Mouse (Mus musculus): Measurements from ENCODE around the gene Rpl36a-ps1. TPM values are rescaled to one million over a fixed set of nuclear protein-coding genes. Genes with fewer than 3 reads are reported as not detected.
"Not testable (repeated sequence)": the region's sequence is repeated elsewhere in the genome, so short reads cannot be mapped to it uniquely, and the experiment has no call there.

Gene Rpl36a-ps1
- total RNA-seq (2021) = 1 to 10 TPM; 3.8 to 7.0 TPM
- long read RNA-seq, experiment 1, transcript Rpl36a-ps1-201 (1 exons, 449 nt) = major isoform, 16 of 16 reads
- long read RNA-seq, experiment 1, partial matches to known transcripts = 0 of 16 reads
- long read RNA-seq, experiment 1, other reads (novel, unspliced or antisense) = 0 of 16 reads
- long read RNA-seq, experiment 2, partial matches to known transcripts = 0 of 4 reads
- long read RNA-seq, experiment 2, other reads (novel, unspliced or antisense) = 0 of 4 reads

GRCm38 (mm10) chr14:98994218-98994617 is at the start of gene Rpl36a-ps1:
Rpl36a-ps1 (minus strand) TSS chr14:98994318.
- no peak for DNase-seq

GRCm38 (mm10) chr14:99043499-99043898 is 49.4 kb upstream of the Rpl36a-ps1 start:
- DNase-seq = no peak

GRCm38 (mm10) chr14:99041416-99041815 is 47.3 kb upstream of the Rpl36a-ps1 start:
- DNase-seq = no peak

- not testable (repeated sequence) for DNase-seq
Observed at GRCm38 (mm10) chr14:99039308-99039707, 45.2 kb upstream of the Rpl36a-ps1 start.

- DNase-seq = no peak
Observed at GRCm38 (mm10) chr14:99037703-99038102, 43.6 kb upstream of the Rpl36a-ps1 start.

GRCm38 (mm10) chr14:99036039-99036438 is 41.9 kb upstream of the Rpl36a-ps1 start:
- DNase-seq = no peak

GRCm38 (mm10) chr14:99034851-99035250 is 40.7 kb upstream of the Rpl36a-ps1 start:
- DNase-seq = not testable (repeated sequence)

GRCm38 (mm10) chr14:99032596-99032995 is 38.5 kb upstream of the Rpl36a-ps1 start:
- no peak for DNase-seq

GRCm38 (mm10) chr14:99031337-99031873 is 37.3 kb upstream of the Rpl36a-ps1 start:
- no peak for DNase-seq

GRCm38 (mm10) chr14:99029987-99030386 is 35.9 kb upstream of the Rpl36a-ps1 start:
- no peak for DNase-seq

- no peak for DNase-seq
Observed at GRCm38 (mm10) chr14:99022346-99023086, 28.4 kb upstream of the Rpl36a-ps1 start.

- no peak for DNase-seq
Observed at GRCm38 (mm10) chr14:99019136-99019808, 25.2 kb upstream of the Rpl36a-ps1 start.

- no peak for DNase-seq
Observed at GRCm38 (mm10) chr14:99018691-99019090, 24.6 kb upstream of the Rpl36a-ps1 start.

- no peak for DNase-seq
Observed at GRCm38 (mm10) chr14:99010920-99011313, 16.8 kb upstream of the Rpl36a-ps1 start.

GRCm38 (mm10) chr14:99010224-99010919 is 16.3 kb upstream of the Rpl36a-ps1 start:
- DNase-seq = peak; percentile 29

GRCm38 (mm10) chr14:98992482-98992881 is 1.6 kb downstream of the Rpl36a-ps1 start:
- DNase-seq = no peak

- no peak for DNase-seq
Observed at GRCm38 (mm10) chr14:98990636-98991035, 3.5 kb downstream of the Rpl36a-ps1 start.

GRCm38 (mm10) chr14:98989818-98990217 is 4.3 kb downstream of the Rpl36a-ps1 start:
- no peak for DNase-seq

GRCm38 (mm10) chr14:98971921-98972320 is 22.2 kb downstream of the Rpl36a-ps1 start:
- no peak for DNase-seq

- no peak for DNase-seq
Observed at GRCm38 (mm10) chr14:98958978-98959658, 35.0 kb downstream of the Rpl36a-ps1 start.

GRCm38 (mm10) chr14:98956788-98957187 is 37.3 kb downstream of the Rpl36a-ps1 start:
- no peak for DNase-seq

GRCm38 (mm10) chr14:98952441-98952840 is 41.7 kb downstream of the Rpl36a-ps1 start:
- peak; percentile 6 for DNase-seq

Data from adrenal gland, postnatal 10 days (tissue).